Mouse (Mus musculus): Measurements from ENCODE around the gene Pcp2. TPM values are rescaled to one million over a fixed set of nuclear protein-coding genes. Genes with fewer than 3 reads are reported as not detected.

The Pcp2 gene
- polyA plus RNA-seq (2016; fragmentation: Nextera tagmentation; extraction: Ambion mirVana): 0.22 and 0.27 TPM in 2 replicates

- 67% methylated on average over 1 of the region's 1 CpGs for WGBS
- peaks cover 10% of the 10 kb centered on the region for H3K4me1 ChIP-seq
- no peaks in the 10 kb centered on the region for H3K9me3 ChIP-seq (replicated peaks)
- H3K4me3 ChIP-seq: no peak within 1 kb of the TSS
- no peak for DNase-seq (ENCODE audit: low spot score)
- H3K27me3 ChIP-seq (ENCODE audit: low read depth, poor library complexity, severe bottlenecking): peaks cover 17% of the 10 kb centered on the region
- H3K27ac ChIP-seq (replicated peaks): no peak within 1 kb of the TSS
- H3K36me3 ChIP-seq: no peaks in the 10 kb centered on the region; the same call in 1 of the 2 replicates
Observed at GRCm38 (mm10) chr8:3625445-3625844, at the start of gene Pcp2. Gene Pcp2 (minus strand): TSS chr8:3625545.

DNA sequence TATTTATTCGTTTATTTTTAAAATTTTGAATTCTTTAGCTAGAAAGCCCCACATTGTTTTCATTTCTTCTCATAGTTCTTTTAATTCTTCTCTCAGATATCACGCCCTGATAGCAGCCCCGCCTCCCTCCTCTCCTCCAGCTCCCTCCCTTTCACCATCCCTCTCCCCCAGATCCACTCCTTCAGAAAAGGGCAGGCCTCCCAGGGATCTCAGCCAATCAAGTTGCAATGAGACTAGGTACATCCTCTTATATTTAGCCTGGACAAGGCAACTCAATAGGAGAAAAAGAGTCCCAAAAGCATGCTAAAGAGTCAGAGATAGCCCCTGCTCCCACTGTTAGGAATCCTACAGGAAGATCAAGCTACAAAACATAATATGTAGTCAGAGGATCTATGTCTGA lies 49.3 kb upstream of the Pcp2 start:
- 48% methylated on average over 3 of the region's 3 CpGs for WGBS
- H3K4me1 ChIP-seq: peaks cover 22% of the 10 kb centered on the region
- H3K27ac ChIP-seq (replicated peaks): no peak overlapping the region
- H3K27me3 ChIP-seq (ENCODE audit: low read depth, poor library complexity, severe bottlenecking): no peaks in the 10 kb centered on the region
- no peaks in the 10 kb centered on the region for H3K9me3 ChIP-seq (replicated peaks)
- peaks cover 13% of the 10 kb centered on the region for H3K36me3 ChIP-seq
- no peak overlapping the region for H3K4me3 ChIP-seq
- no peak for DNase-seq (ENCODE audit: low spot score)

- no peaks in the 10 kb centered on the region for H3K9me3 ChIP-seq (replicated peaks)
- no peaks in the 10 kb centered on the region for H3K36me3 ChIP-seq
- peak; percentile 85 for DNase-seq (ENCODE audit: low spot score)
- under 1% methylated on average over 23 of the region's 23 CpGs for WGBS
- peak within 1 kb of the TSS; percentile 64 for H3K4me3 ChIP-seq
- no peaks in the 10 kb centered on the region for H3K27me3 ChIP-seq (ENCODE audit: low read depth, poor library complexity, severe bottlenecking)
- peak within 1 kb of the TSS; percentile 88 for H3K27ac ChIP-seq (replicated peaks)
- H3K4me1 ChIP-seq: peaks cover 12% of the 10 kb centered on the region
Observed at GRCm38 (mm10) chr8:3671980-3672491, 46.7 kb upstream of the Pcp2 start, which contains the start of gene Fcor. Gene Fcor (minus strand): TSS chr8:3672362.

DNA sequence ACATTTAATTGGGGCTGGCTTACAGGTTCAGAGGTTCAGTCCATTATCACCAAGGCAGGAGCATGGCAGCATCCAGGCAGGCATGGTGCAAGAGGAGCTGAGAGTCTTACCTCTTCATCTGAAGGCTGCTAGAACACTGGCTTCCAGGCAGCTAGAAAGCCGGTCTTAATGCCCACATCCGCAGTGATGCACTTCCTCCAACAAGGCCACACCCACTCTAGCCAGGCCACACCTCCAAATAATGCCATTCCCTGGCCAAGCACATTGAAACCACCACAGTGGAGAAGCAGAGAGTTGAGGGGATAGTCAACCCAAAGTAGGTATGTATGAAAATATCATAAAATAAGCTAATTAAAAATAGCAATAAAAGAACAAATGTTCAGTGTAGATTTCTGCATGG lies 45.0 kb upstream of the Pcp2 start:
- H3K27me3 ChIP-seq (ENCODE audit: low read depth, poor library complexity, severe bottlenecking): no peaks in the 10 kb centered on the region

DNA sequence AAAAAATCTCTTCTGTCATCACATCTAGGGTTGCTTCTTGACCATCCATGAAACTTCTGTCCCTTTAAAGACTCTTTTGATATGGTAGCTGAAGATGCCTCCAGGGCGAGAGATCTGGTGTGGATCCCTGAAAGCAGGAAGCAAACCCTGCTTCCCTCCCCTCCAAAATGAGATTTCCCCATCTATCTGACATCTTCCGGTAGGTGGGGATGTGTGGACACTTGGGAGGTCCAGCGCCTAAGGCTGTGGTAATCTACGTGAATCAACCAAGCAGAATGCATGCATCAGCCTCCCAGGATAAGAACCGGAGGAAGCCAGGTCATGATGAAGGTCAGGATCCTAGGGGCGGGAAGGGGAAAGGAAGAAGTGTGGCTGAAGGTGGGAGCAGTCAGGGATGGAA lies 40.2 kb upstream of the Pcp2 start, which contains the start of gene Mcemp1:
Mcemp1 (plus strand) TSS at position 248 of the 400 bp plus-strand sequence.
- Histone ChIP-seq H3K27me3 (ENCODE audit: low read depth, poor library complexity, severe bottlenecking) (no peaks in the 10 kb centered on the region), H3K27ac (replicated peaks) (no peak within 1 kb of the TSS), H3K36me3 (no peaks in the 10 kb centered on the region), H3K4me1 (no peaks in the 10 kb centered on the region), H3K4me3 (no peak within 1 kb of the TSS), H3K9me3 (replicated peaks) (no peaks in the 10 kb centered on the region)
- WGBS: 78% methylated on average over 6 of the region's 6 CpGs
- no peak for DNase-seq (ENCODE audit: low spot score)

More for the DNA sequence above, 45.0 kb upstream of the Pcp2 start:
- no peak for DNase-seq (ENCODE audit: low spot score)
- Histone ChIP-seq H3K4me3 (no peak overlapping the region), H3K9me3 (replicated peaks) (no peaks in the 10 kb centered on the region), H3K4me1 (peaks cover 7% of the 10 kb centered on the region), H3K36me3 (no peaks in the 10 kb centered on the region), H3K27ac (replicated peaks) (no peak overlapping the region)
- 78% methylated on average over 2 of the region's 2 CpGs for WGBS

- no peak overlapping the region for H3K27ac ChIP-seq (replicated peaks)
- 64% methylated on average over 5 of the region's 5 CpGs for WGBS
- no peaks in the 10 kb centered on the region for H3K4me1 ChIP-seq
- H3K27me3 ChIP-seq (ENCODE audit: low read depth, poor library complexity, severe bottlenecking): no peaks in the 10 kb centered on the region
- H3K4me3 ChIP-seq: no peak overlapping the region
- DNase-seq (ENCODE audit: low spot score): no peak
- H3K9me3 ChIP-seq (replicated peaks): no peaks in the 10 kb centered on the region
- H3K36me3 ChIP-seq: no peaks in the 10 kb centered on the region
Observed at GRCm38 (mm10) chr8:3664405-3664804, 39.1 kb upstream of the Pcp2 start.

DNA sequence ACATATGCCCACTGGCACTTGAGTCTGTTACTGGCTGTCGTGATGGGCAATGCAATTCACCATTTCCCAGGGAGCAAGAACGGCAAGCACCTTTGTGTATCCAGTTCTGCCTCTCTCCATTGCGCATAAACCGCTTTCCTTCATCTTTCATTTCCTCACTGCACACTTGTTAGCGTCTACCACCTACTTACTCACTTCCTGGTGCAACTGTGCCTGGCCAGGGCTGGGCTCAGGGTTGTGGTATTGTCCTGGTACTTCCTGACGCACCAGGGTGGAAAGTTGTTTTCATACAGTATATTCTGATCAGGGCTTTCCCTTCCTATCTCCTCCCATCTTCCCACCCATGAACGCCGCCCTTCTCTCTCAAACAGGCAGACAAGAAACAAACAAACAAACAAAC lies 35.5 kb upstream of the Pcp2 start:
- 88% methylated on average over 8 of the region's 8 CpGs for WGBS

GRCm38 (mm10) chr8:3656725-3657381 lies 31.5 kb upstream of the Pcp2 start:
- Histone ChIP-seq H3K4me3 (peak overlapping the region; percentile 30; the same call in 1 of the 2 replicates), H3K27me3 (ENCODE audit: low read depth, poor library complexity, severe bottlenecking) (no peaks in the 10 kb centered on the region), H3K36me3 (no peaks in the 10 kb centered on the region), H3K27ac (replicated peaks) (peak overlapping the region; percentile 19; the same call in 1 of the 2 replicates), H3K4me1 (peaks cover 11% of the 10 kb centered on the region), H3K9me3 (replicated peaks) (no peaks in the 10 kb centered on the region)
- peak; percentile 53 for DNase-seq (ENCODE audit: low spot score)
- 25% methylated on average over 7 of the region's 7 CpGs for WGBS

More for the DNA sequence above, 35.5 kb upstream of the Pcp2 start:
- Histone ChIP-seq H3K27ac (replicated peaks) (no peak overlapping the region), H3K4me3 (no peak overlapping the region), H3K9me3 (replicated peaks) (no peaks in the 10 kb centered on the region), H3K4me1 (peaks cover 11% of the 10 kb centered on the region), H3K36me3 (no peaks in the 10 kb centered on the region), H3K27me3 (ENCODE audit: low read depth, poor library complexity, severe bottlenecking) (no peaks in the 10 kb centered on the region)
- no peak for DNase-seq (ENCODE audit: low spot score)

DNA sequence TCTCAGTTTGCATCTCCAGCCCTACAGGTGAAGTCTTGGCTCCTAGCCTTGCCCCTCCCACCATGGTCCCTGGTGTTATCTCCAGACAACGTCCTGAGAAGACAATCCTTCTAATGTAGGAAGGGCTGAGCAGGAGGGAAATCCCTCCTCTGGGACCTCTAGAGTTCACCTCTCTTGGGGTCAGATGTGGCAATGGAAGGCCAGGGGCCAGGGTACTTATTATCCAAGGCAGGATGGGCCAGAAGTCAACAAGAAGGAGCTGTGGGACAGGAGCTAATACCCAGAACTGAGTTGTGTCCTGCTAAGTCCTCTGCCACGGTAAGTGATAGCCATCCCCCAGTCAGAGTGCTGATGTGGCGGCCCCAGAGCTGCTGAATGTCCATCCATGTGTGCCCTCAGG lies 30.2 kb upstream of the Pcp2 start, which contains the start of gene Retn:
Retn (plus strand) TSS at position 245 of the 400 bp plus-strand sequence.
- no peaks in the 10 kb centered on the region for H3K9me3 ChIP-seq (replicated peaks)
- no peaks in the 10 kb centered on the region for H3K27me3 ChIP-seq (ENCODE audit: low read depth, poor library complexity, severe bottlenecking)
- H3K27ac ChIP-seq (replicated peaks): no peak within 1 kb of the TSS
- peaks cover 11% of the 10 kb centered on the region for H3K4me1 ChIP-seq
- 73% methylated on average over 3 of the region's 3 CpGs for WGBS
- H3K4me3 ChIP-seq: no peak within 1 kb of the TSS
- DNase-seq (ENCODE audit: low spot score): no peak
- H3K36me3 ChIP-seq: no peaks in the 10 kb centered on the region

DNA sequence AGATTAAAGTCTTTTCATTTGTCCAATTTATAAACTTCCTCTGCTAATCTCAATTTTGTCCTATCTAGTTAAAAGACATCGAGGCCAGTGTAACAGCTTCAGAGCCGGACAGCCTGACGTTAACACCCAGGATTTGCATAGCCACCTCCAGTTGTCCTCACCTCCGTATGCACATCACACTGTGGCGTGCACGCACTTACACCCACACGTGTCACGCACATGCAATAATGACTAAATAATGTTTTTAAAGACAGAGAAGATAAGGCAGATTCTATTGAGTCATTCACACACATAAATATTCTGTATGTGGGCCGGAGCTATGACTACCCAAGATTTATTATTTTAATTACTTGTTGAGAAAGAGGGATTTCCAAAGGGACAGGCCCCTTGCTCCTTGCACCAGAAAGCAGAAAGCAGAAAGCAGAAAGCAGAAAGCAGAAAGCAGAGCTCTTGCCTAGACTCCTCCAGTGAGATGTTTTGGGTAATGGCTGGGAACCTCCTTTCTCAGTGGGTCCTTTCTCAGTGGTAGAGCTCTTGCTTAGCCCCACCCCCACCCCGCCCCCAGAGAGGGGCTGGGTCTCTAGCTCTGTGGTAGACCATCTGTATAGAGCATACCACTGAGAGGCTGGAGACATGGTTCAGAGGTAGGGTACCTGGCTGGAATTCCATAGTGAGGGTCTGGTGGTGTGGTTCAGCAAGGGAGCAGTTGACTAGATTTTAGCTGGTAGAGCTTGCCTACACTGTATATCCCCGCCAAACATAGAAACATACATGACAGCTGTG lies 29.6 kb upstream of the Pcp2 start:
- Histone ChIP-seq H3K36me3 (no peaks in the 10 kb centered on the region), H3K4me3 (no peak overlapping the region), H3K9me3 (replicated peaks) (no peaks in the 10 kb centered on the region), H3K27ac (replicated peaks) (no peak overlapping the region), H3K27me3 (ENCODE audit: low read depth, poor library complexity, severe bottlenecking) (no peaks in the 10 kb centered on the region), H3K4me1 (peaks cover 11% of the 10 kb centered on the region)
- no peak for DNase-seq (ENCODE audit: low spot score)
- WGBS: 77% methylated on average over 11 of the region's 11 CpGs

DNA sequence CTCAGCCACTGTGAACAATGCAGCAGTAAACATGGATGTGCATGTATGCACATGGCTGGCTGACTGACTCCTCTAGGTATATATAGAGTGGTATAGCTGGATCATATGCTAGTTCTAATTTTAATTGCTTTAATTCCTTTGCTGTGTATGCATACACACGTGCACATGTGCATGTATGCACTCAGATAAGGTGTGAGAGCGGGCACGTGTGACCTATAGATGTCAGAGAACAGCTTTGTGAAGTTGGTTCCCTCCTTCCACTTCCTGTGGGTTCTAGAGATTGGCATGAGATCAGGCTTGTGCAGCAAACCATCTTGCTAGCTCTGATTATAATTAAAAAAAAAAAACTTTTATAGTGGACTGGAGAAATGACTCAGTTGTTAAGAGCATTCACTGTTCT lies 27.5 kb upstream of the Pcp2 start:
- H3K4me3 ChIP-seq: no peak overlapping the region
- H3K36me3 ChIP-seq: no peaks in the 10 kb centered on the region
- H3K27ac ChIP-seq (replicated peaks): no peak overlapping the region
- 71% methylated on average over 3 of the region's 3 CpGs for WGBS
- H3K9me3 ChIP-seq (replicated peaks): no peaks in the 10 kb centered on the region
- no peaks in the 10 kb centered on the region for H3K27me3 ChIP-seq (ENCODE audit: low read depth, poor library complexity, severe bottlenecking)
- DNase-seq (ENCODE audit: low spot score): no peak
- H3K4me1 ChIP-seq: peaks cover 11% of the 10 kb centered on the region

DNA sequence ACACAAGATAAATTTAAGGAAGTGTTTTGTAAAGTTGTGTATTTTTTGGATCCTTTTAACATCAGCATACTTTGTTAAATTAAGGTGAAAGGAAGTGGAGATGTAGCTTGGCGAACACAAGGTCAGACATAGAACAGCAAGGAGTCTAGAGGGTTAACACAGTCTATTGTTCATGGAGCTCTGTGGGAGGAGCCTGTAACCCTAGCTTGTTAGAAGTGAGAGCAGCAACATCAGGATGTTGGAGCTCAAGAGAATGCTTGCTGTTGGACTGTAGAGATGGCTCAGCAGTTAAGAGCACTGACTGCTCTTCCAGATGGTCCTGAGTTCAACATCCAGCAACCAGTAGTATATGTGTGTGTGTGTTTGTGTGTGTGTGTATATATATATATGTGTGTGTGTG lies 23.6 kb upstream of the Pcp2 start:
- no peaks in the 10 kb centered on the region for H3K9me3 ChIP-seq (replicated peaks)
- no peak overlapping the region for H3K4me3 ChIP-seq
- H3K4me1 ChIP-seq: no peaks in the 10 kb centered on the region
- 44% methylated on average over 1 of the region's 1 CpGs for WGBS
- no peaks in the 10 kb centered on the region for H3K36me3 ChIP-seq
- no peaks in the 10 kb centered on the region for H3K27me3 ChIP-seq (ENCODE audit: low read depth, poor library complexity, severe bottlenecking)
- no peak overlapping the region for H3K27ac ChIP-seq (replicated peaks)
- no peak for DNase-seq (ENCODE audit: low spot score)

DNA sequence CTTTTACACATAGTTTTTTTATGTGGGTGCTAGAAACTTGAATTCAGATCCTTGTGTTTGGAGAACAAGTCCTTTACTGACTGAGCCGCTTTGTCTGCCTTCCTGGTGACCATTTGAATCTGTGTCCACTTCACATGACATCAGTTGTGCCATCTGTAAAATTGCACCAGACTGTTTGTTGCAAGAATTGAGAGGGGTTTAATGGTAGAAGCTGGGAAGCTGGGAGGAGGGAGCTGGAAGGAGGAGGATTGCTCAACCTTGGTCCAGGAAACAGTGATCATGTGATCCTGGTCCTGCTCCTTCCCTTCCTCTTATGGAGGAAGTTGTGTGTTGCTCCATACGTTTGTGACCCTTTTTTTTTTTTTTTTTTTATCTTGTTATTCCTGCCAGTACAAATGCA lies 22.9 kb upstream of the Pcp2 start:
- H3K36me3 ChIP-seq: no peaks in the 10 kb centered on the region
- H3K27ac ChIP-seq (replicated peaks): no peak overlapping the region
- no peaks in the 10 kb centered on the region for H3K27me3 ChIP-seq (ENCODE audit: low read depth, poor library complexity, severe bottlenecking)
- WGBS: 72% methylated on average over 2 of the region's 2 CpGs
- no peaks in the 10 kb centered on the region for H3K9me3 ChIP-seq (replicated peaks)
- no peak overlapping the region for H3K4me3 ChIP-seq
- no peaks in the 10 kb centered on the region for H3K4me1 ChIP-seq
- DNase-seq (ENCODE audit: low spot score): no peak

Data from midbrain, embryonic 10.5 days (tissue).